Mouse (Mus musculus) testis, adult 2 months (tissue): Measurements from ENCODE around the gene Asdurf.

Source experiments
- CTCF ChIP-seq: fragments of 200-500 bp; IDR thresholded peaks from 2 replicates; pipeline ENCODE4 v1.5.1; 2012; ENCODE audit warnings: low read depth, mild to moderate bottlenecking, inconsistent platforms, low read length, moderate library complexity; ENCODE audit not compliant: control insufficient read depth, insufficient read depth, insufficient replicate concordance
- POLR2A ChIP-seq: fragments of 200-500 bp; IDR thresholded peaks from 2 replicates; pipeline ENCODE4 v1.6.1; 2012; ENCODE audit warnings: low read depth, mild to moderate bottlenecking, inconsistent platforms, low read length, moderate library complexity; ENCODE audit not compliant: control insufficient read depth

DNA sequence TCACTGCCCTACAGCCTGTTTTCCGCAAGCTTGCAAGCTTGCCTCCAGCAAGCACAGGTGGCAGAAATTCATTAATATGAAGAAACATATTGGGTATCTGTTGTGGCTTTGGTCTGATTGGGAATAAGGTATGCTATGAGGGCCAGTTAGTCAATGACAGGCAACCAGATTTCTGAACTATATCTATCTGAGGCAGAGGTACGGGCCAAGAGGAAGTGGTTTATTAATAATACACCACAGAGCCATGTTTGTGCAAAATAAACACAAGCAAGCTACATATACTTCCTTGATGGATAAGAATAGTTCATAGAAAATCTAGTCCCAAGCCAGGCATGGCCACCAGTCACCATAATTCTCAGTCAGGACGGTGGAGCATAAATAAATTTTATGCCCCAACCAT lies 25.3 kb upstream of the Asdurf start:
- TF ChIP-seq POLR2A (no peak), CTCF (no peak)
